In the genomic region with DNA sequence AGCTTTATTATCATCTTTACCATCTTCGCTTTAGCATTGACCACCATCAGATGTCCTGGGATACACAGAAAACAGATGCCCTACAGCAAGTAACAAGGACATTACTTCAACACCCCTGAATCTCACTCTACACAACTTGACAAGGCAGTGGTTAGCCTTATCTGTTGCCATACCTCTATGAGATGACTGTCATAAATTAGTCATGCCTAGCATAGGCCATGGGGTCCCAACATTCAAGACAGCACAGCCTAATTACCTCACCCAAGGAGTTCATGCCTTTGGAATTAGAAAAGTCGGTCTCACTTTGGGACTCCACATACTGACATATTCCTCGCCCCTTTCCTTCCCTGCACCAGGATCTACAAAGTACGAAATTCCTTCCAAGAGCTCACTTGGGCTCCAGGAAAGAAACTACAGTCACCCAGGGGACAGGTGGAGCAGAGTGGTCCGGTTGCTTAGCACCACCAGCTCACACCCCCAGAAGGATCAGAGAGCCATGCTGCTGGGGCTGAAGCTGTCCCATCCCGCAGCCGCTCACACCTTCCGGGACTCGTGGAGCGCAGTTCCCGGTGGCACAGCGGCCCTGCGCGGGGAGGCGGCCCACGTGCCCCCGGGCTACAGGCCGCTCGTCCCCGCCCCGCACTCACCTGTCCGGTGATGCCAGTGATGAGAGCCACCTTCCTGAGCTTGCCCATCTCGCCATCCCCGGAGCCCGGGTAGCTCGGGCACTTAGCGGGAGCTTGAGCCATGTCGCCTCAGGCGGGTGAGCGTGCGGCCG, we compare ENCODE assay signal across 8 mouse cellular contexts. TPM values are rescaled to one million over a fixed set of nuclear protein-coding genes. Genes with fewer than 3 reads are reported as not detected.
DNase-seq lines count a peak whose midpoint lies in the region; ATAC-seq and TF ChIP-seq lines count a peak whose summit lies in the region.

No protein-coding gene starts in this region.

- H3K4me1 ChIP-seq in thymus, adult 2 months (replicated peaks; ENCODE audit: control insufficient read depth, insufficient read depth, low read length), result peaks cover 5% of the 10 kb centered on the region
- peaks cover 2% of the 10 kb centered on the region; the same call in 1 of the 2 replicates for H3K4me1 ChIP-seq in intestine, embryonic 14.5 days (replicated peaks; ENCODE audit: control insufficient read depth, insufficient read depth, low read length)

- 8% methylated on average over 32 of the region's 32 CpGs for WGBS in thymus, adult 2 months
- WGBS in intestine, embryonic 14.5 days, result 6% methylated on average over 32 of the region's 32 CpGs

- H3ac ChIP-seq in myocyte (ENCODE audit: control insufficient read depth, insufficient read length), result peak overlapping the region; percentile 73

- H3K4me2 ChIP-seq in intestine, embryonic 14.5 days (ENCODE audit: low read length), result peak overlapping the region; percentile 94
- H3K4me2 ChIP-seq in myocyte (ENCODE audit: low read depth), result peak overlapping the region; percentile 81

- no peak for TF ChIP-seq POLR2A in thymus, adult 2 months (IDR thresholded peaks at IDR 0.05; ENCODE audit: control insufficient read depth, extremely low read depth, insufficient read depth, low read length, poor library complexity)
- no peak for TF ChIP-seq POLR2A in myocyte (IDR thresholded peaks at IDR 0.05; ENCODE audit: insufficient read length, low read depth)

- H3K4me3 ChIP-seq in thymus, adult 2 months (ENCODE audit: control insufficient read depth, insufficient read depth, low read length), result peak overlapping the region; percentile 94
- peak overlapping the region; percentile 82 for H3K4me3 ChIP-seq in intestine, embryonic 14.5 days (ENCODE audit: low read depth, low read length)
- peak overlapping the region; percentile 38 for H3K4me3 ChIP-seq in myocyte

- H3K27me3 ChIP-seq in thymus, adult 2 months (ENCODE audit: control insufficient read depth, insufficient read depth, low read length), result no peaks in the 10 kb centered on the region
- no peaks in the 10 kb centered on the region for H3K27me3 ChIP-seq in intestine, embryonic 14.5 days (replicated peaks; ENCODE audit: control insufficient read depth, insufficient read depth, low read length)
- H3K27me3 ChIP-seq in myocyte (ENCODE audit: control insufficient read depth, insufficient read depth, insufficient read length), result no peaks in the 10 kb centered on the region

- TF ChIP-seq CTCF in thymus, adult 2 months (IDR thresholded peaks at IDR 0.05; ENCODE audit: borderline replicate concordance, control insufficient read depth, extremely low read depth, insufficient read depth, low read length, poor library complexity), result no peak

- peak; percentile 38 for DNase-seq in embryo, embryonic 10 days (ENCODE audit: low spot score)
- no peak for DNase-seq in embryo, embryonic 9.5 days (ENCODE audit: extremely low spot score)
- DNase-seq in thymus, adult 2 months, result no peak
- no peak for DNase-seq in thymus, postnatal 36 days
- DNase-seq in intestine, embryonic 14.5 days (ENCODE audit: low spot score), result no peak
- no peak for DNase-seq in gastrocnemius, postnatal 10 days
- no peak for DNase-seq in urinary bladder, postnatal 14 days (ENCODE audit: low spot score)

- H3K79me2 ChIP-seq in myocyte (ENCODE audit: control insufficient read depth, insufficient read depth), result no peaks in the 10 kb centered on the region

- no peak overlapping the region for H3K27ac ChIP-seq in thymus, adult 2 months (ENCODE audit: control insufficient read depth, insufficient read depth, low read length)
- peak overlapping the region; percentile 54 for H3K27ac ChIP-seq in intestine, embryonic 14.5 days (ENCODE audit: low read depth)

- H3K9me3 ChIP-seq in intestine, embryonic 14.5 days (ENCODE audit: control insufficient read depth, low read length), result no peaks in the 10 kb centered on the region

- H3K36me3 ChIP-seq in thymus, adult 2 months (ENCODE audit: control insufficient read depth, insufficient read depth, low read length), result no peaks in the 10 kb centered on the region
- no peaks in the 10 kb centered on the region for H3K36me3 ChIP-seq in intestine, embryonic 14.5 days (ENCODE audit: control insufficient read depth, insufficient read depth, low read length)
- no peaks in the 10 kb centered on the region for H3K36me3 ChIP-seq in myocyte (ENCODE audit: control insufficient read depth, insufficient read depth)

- peak; percentile 73 for ATAC-seq in intestine, embryonic 14.5 days (replicated peaks; ENCODE audit: low FRiP score, low TSS enrichment, low read depth)

- peak overlapping the region; percentile 71 for H3K9ac ChIP-seq in intestine, embryonic 14.5 days (ENCODE audit: low read length)

TF ChIP-seq in myocyte, 11 proteins besides CTCF, POLR2A, EP300 and RAD21:
- TF ChIP-seq REST (IDR thresholded peaks at IDR 0.05; ENCODE audit: insufficient read depth, insufficient read length) (no peak), CEBPB (IDR thresholded peaks at IDR 0.05; ENCODE audit: insufficient read depth, poor library complexity, severe bottlenecking) (no peak), TCF3 (IDR thresholded peaks at IDR 0.05; ENCODE audit: insufficient read length, low read depth) (no peak), TCF12 (IDR thresholded peaks at IDR 0.05; ENCODE audit: insufficient read depth, poor library complexity, severe bottlenecking) (no peak), MYOG (IDR thresholded peaks at IDR 0.05; ENCODE audit: control insufficient read depth in 1 of 3, insufficient read depth in 1 of 3, insufficient read length in 2 of 3, low read depth in 2 of 3) (no peak), MYOD1 (IDR thresholded peaks at IDR 0.05; ENCODE audit: control insufficient read depth in 1 of 3, insufficient read length in 2 of 3, low read depth in 2 of 3) (peak in 1 of 3 experiments; percentile 7), MAX (IDR thresholded peaks at IDR 0.05; ENCODE audit: low read depth) (no peak)

RNA-seq across cellular contexts. Expression of a gene that starts 0.6 kb away (rescaled TPM):
- polyA plus RNA-seq in thymus, adult 2 months (2012; rRNA removed), result 21.2 and 28.9 TPM in 2 replicates
- 114 and 133 TPM in 2 replicates for polyA plus RNA-seq in intestine, embryonic 14.5 days (2014; fragmentation: Nextera tagmentation; extraction: Ambion mirVana)
- polyA plus RNA-seq in myocyte (2012; fragmentation: generic; extraction: Trizol), result 13.1 TPM
- 1 to 10 TPM; 5.2 to 6.6 TPM for total RNA-seq in gastrocnemius, postnatal 10 days (2021)

Comparison
In these comparisons a context has a peak if more than half of its experiments do, and no peak if none do; other contexts are left out.
1. H3K4me3 ChIP-seq: peak in every context shown above with its lines; median percentile 94 in thymus, adult 2 months; 82 in intestine, embryonic 14.5 days; 38 in myocyte.